Mouse (Mus musculus): ENCODE measurements around the gene Cnih3. TPM values are rescaled to one million over a fixed set of nuclear protein-coding genes. Genes with fewer than 3 reads are reported as not detected.
A peak's percentile ranks its signal among the peaks of the same experiment; 100 is the strongest.

The Cnih3 gene
- polyA plus RNA-seq, 1 experiment, result 0.37 TPM

DNA sequence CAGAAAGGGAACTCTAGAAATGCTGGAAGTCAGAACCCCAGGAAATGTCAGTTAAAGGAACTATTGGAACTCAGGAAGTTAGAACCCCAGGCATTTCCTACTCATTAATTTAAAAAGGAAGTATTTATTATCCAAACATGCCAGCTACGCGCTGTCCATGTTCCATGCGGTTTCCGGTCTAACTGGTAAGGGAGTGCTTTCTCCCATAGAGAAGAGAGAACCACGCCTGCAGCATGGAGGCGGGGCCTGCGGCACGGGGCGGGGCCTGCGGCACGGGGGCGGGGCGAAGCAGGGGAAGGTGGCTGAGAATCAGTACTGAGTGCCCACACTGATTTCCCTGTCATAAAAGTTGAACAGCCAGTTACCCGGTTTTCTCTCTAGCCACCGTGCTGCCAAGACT is 6.9 kb upstream of the Cnih3 start:
- Histone ChIP-seq H3K79me2 (ENCODE audit: control insufficient read depth, insufficient read depth) (no peaks in the 10 kb centered on the region), H3K27me3 (ENCODE audit: control insufficient read depth, insufficient read depth, insufficient read length) (no peaks in the 10 kb centered on the region), H3ac (ENCODE audit: control insufficient read depth, insufficient read length) (no peak overlapping the region), H3K4me2 (ENCODE audit: low read depth) (no peak overlapping the region), H3K4me3 (no peak overlapping the region), H3K36me3 (ENCODE audit: control insufficient read depth, insufficient read depth) (no peaks in the 10 kb centered on the region)
- no peak for TF ChIP-seq SRF (IDR thresholded peaks at IDR 0.05; ENCODE audit: control insufficient read depth, insufficient read length, low read depth)
- no peak for TF ChIP-seq TCF12 (IDR thresholded peaks at IDR 0.05; ENCODE audit: insufficient read depth, poor library complexity, severe bottlenecking)
- TF ChIP-seq TCF3 (IDR thresholded peaks at IDR 0.05; ENCODE audit: insufficient read length, low read depth), result no peak
- TF ChIP-seq POLR2AphosphoS2 (IDR thresholded peaks at IDR 0.05; ENCODE audit: insufficient read length, low read depth), result no peak

- Histone ChIP-seq H3K27me3 (ENCODE audit: control insufficient read depth, insufficient read depth, insufficient read length) (no peaks in the 10 kb centered on the region), H3K4me3 (peak overlapping the region; percentile 0), H3K4me2 (ENCODE audit: low read depth) (peak overlapping the region; percentile 78), H3K36me3 (ENCODE audit: control insufficient read depth, insufficient read depth) (no peaks in the 10 kb centered on the region), H3ac (ENCODE audit: control insufficient read depth, insufficient read length) (no peak overlapping the region), H3K79me2 (ENCODE audit: control insufficient read depth, insufficient read depth) (no peaks in the 10 kb centered on the region)
- no peak for TF ChIP-seq E2F4 (IDR thresholded peaks at IDR 0.05; ENCODE audit: insufficient read depth)
- no peak for TF ChIP-seq TCF3 (IDR thresholded peaks at IDR 0.05; ENCODE audit: insufficient read length, low read depth)
- no peak for TF ChIP-seq TCF12 (IDR thresholded peaks at IDR 0.05; ENCODE audit: insufficient read depth, poor library complexity, severe bottlenecking)
- TF ChIP-seq POLR2AphosphoS2 (IDR thresholded peaks at IDR 0.05; ENCODE audit: insufficient read length, low read depth), result no peak
- TF ChIP-seq SRF (IDR thresholded peaks at IDR 0.05; ENCODE audit: control insufficient read depth, insufficient read length, low read depth), result no peak
- TF ChIP-seq REST (IDR thresholded peaks at IDR 0.05; ENCODE audit: insufficient read depth, insufficient read length), result no peak
- TF ChIP-seq POLR2A (IDR thresholded peaks at IDR 0.05; ENCODE audit: insufficient read length, low read depth), result no peak
- TF ChIP-seq MYOG (IDR thresholded peaks at IDR 0.05; ENCODE audit: control insufficient read depth in 1 of 3, insufficient read depth in 1 of 3, insufficient read length in 2 of 3, low read depth in 2 of 3), result no peak
- TF ChIP-seq USF1 (IDR thresholded peaks at IDR 0.05; ENCODE audit: low read depth), result no peak
Measured at GRCm38 (mm10) chr1:181352043-181352366, 423 bp upstream of the Cnih3 start.

- Histone ChIP-seq H3K4me2 (ENCODE audit: low read depth) (peak overlapping the region; percentile 78), H3K36me3 (ENCODE audit: control insufficient read depth, insufficient read depth) (no peaks in the 10 kb centered on the region), H3K79me2 (ENCODE audit: control insufficient read depth, insufficient read depth) (no peaks in the 10 kb centered on the region), H3K27me3 (ENCODE audit: control insufficient read depth, insufficient read depth, insufficient read length) (no peaks in the 10 kb centered on the region), H3K4me3 (peak overlapping the region; percentile 0), H3ac (ENCODE audit: control insufficient read depth, insufficient read length) (no peak overlapping the region)
- no peak for TF ChIP-seq USF1 (IDR thresholded peaks at IDR 0.05; ENCODE audit: low read depth)
- TF ChIP-seq TCF12 (IDR thresholded peaks at IDR 0.05; ENCODE audit: insufficient read depth, poor library complexity, severe bottlenecking), result no peak
- TF ChIP-seq SRF (IDR thresholded peaks at IDR 0.05; ENCODE audit: control insufficient read depth, insufficient read length, low read depth), result no peak
- TF ChIP-seq REST (IDR thresholded peaks at IDR 0.05; ENCODE audit: insufficient read depth, insufficient read length), result no peak
- TF ChIP-seq MAX (IDR thresholded peaks at IDR 0.05; ENCODE audit: low read depth), result no peak
- TF ChIP-seq TCF3 (IDR thresholded peaks at IDR 0.05; ENCODE audit: insufficient read length, low read depth), result no peak
- no peak for TF ChIP-seq MYOG (IDR thresholded peaks at IDR 0.05; ENCODE audit: control insufficient read depth in 1 of 3, insufficient read depth in 1 of 3, insufficient read length in 2 of 3, low read depth in 2 of 3)
- TF ChIP-seq MYOD1 (IDR thresholded peaks at IDR 0.05; ENCODE audit: control insufficient read depth in 1 of 3, insufficient read length in 2 of 3, low read depth in 2 of 3), result no peak
- TF ChIP-seq E2F4 (IDR thresholded peaks at IDR 0.05; ENCODE audit: insufficient read depth), result no peak
- no peak for TF ChIP-seq POLR2AphosphoS2 (IDR thresholded peaks at IDR 0.05; ENCODE audit: insufficient read length, low read depth)
- TF ChIP-seq CEBPB (IDR thresholded peaks at IDR 0.05; ENCODE audit: insufficient read depth, poor library complexity, severe bottlenecking), result no peak
- TF ChIP-seq POLR2A (IDR thresholded peaks at IDR 0.05; ENCODE audit: insufficient read length, low read depth), result no peak
Measured at GRCm38 (mm10) chr1:181353200-181354097, 1.0 kb downstream of the Cnih3 start.

- no peak for TF ChIP-seq REST (IDR thresholded peaks at IDR 0.05; ENCODE audit: insufficient read depth, insufficient read length)
- no peak for TF ChIP-seq USF1 (IDR thresholded peaks at IDR 0.05; ENCODE audit: low read depth)
- no peak for TF ChIP-seq TCF3 (IDR thresholded peaks at IDR 0.05; ENCODE audit: insufficient read length, low read depth)
- no peak for TF ChIP-seq POLR2AphosphoS2 (IDR thresholded peaks at IDR 0.05; ENCODE audit: insufficient read length, low read depth)
- no peak for TF ChIP-seq MAX (IDR thresholded peaks at IDR 0.05; ENCODE audit: low read depth)
- no peak for TF ChIP-seq MYOG (IDR thresholded peaks at IDR 0.05; ENCODE audit: control insufficient read depth in 1 of 3, insufficient read depth in 1 of 3, insufficient read length in 2 of 3, low read depth in 2 of 3)
- TF ChIP-seq POLR2A (IDR thresholded peaks at IDR 0.05; ENCODE audit: insufficient read length, low read depth), result no peak
- TF ChIP-seq CEBPB (IDR thresholded peaks at IDR 0.05; ENCODE audit: insufficient read depth, poor library complexity, severe bottlenecking), result no peak
- no peak for TF ChIP-seq TCF12 (IDR thresholded peaks at IDR 0.05; ENCODE audit: insufficient read depth, poor library complexity, severe bottlenecking)
- no peak for TF ChIP-seq E2F4 (IDR thresholded peaks at IDR 0.05; ENCODE audit: insufficient read depth)
- no peak for TF ChIP-seq MYOD1 (IDR thresholded peaks at IDR 0.05; ENCODE audit: control insufficient read depth in 1 of 3, insufficient read length in 2 of 3, low read depth in 2 of 3)
- no peak for TF ChIP-seq SRF (IDR thresholded peaks at IDR 0.05; ENCODE audit: control insufficient read depth, insufficient read length, low read depth)
- no peaks in the 10 kb centered on the region for H3K27me3 ChIP-seq (ENCODE audit: control insufficient read depth, insufficient read depth, insufficient read length)
- H3K4me2 ChIP-seq (ENCODE audit: low read depth), result no peak overlapping the region
- H3K36me3 ChIP-seq (ENCODE audit: control insufficient read depth, insufficient read depth), result no peaks in the 10 kb centered on the region
- H3K79me2 ChIP-seq (ENCODE audit: control insufficient read depth, insufficient read depth), result no peaks in the 10 kb centered on the region
- no peak overlapping the region for H3K4me3 ChIP-seq
- H3ac ChIP-seq (ENCODE audit: control insufficient read depth, insufficient read length), result no peak overlapping the region
Measured at GRCm38 (mm10) chr1:181355683-181356082, 3.3 kb downstream of the Cnih3 start.
